13 mouse cellular contexts compared by ENCODE assay signal in the genomic region with DNA sequence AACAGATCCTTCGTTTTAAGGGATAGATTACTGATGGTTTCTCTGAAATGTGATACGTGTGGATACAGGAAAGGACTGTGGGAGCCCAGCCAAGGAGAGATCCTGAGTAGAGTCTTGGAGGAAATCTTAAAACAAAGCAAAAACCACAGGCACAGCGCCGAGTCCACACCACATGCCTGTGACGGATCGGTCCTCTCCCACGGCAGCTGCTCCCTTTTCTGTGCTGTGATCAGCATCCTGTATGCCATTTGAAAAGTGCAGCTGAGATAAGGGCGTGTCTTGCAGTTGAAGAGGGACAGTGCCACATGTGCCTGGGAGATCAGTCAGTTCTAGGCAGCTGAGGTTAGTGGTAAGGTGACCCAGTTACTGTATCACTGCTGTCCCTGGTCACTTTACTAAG. TPM values are rescaled to one million over a fixed set of nuclear protein-coding genes. Genes with fewer than 3 reads are reported as not detected.
DNase-seq lines count a peak whose midpoint lies in the region; ATAC-seq and TF ChIP-seq lines count a peak whose summit lies in the region.
"Had no signal": no experiment of that assay in that cellular context is flagged by ENCODE, and none has a peak within 500 bp of the region (broad histone marks: within the 10 kb centered on the region; RNA-seq: fewer than 3 reads in every experiment).

No protein-coding gene starts in this region.

- H3K4me1 ChIP-seq in kidney, adult 2 months (ENCODE audit: control insufficient read depth, insufficient read depth, low read length): no peaks in the 10 kb centered on the region
- peaks cover 30% of the 10 kb centered on the region for H3K4me1 ChIP-seq in liver, postnatal 0 days (ENCODE audit: insufficient read depth)
- H3K4me1 ChIP-seq: forebrain, embryonic 12.5 days; neural tube, embryonic 12.5 days had no signal

- DNase-seq in kidney, adult 2 months: peak; percentile 64
- no peak for DNase-seq in kidney, adult 18-20 months
- peak; percentile 18 for DNase-seq in CD4-positive, CD25-positive, alpha-beta regulatory T cell, adult 2 months (ENCODE audit: low read depth, low spot score)
- DNase-seq in liver, postnatal 0 days: no peak
- DNase-seq in cerebellum, adult 8-10 months: no peak
- DNase-seq in testis, postnatal 14 days (ENCODE audit: low spot score): no peak
- DNase-seq in cerebellum, adult 18-20 months: no peak
- DNase-seq: adrenal gland, adult 8-10 months; cerebellum, adult 11-12 months had no signal

- no peak overlapping the region for H3K4me3 ChIP-seq in kidney, adult 2 months (ENCODE audit: insufficient read depth, low read depth, low read length)
- H3K4me3 ChIP-seq in liver, postnatal 0 days (ENCODE audit: low read depth, low read length): no peak overlapping the region
- H3K4me3 ChIP-seq: forebrain, embryonic 12.5 days; megakaryocyte, embryonic 14.5 days; neural tube, embryonic 12.5 days had no signal

- 50% methylated on average over 8 of the region's 8 CpGs for WGBS in kidney, adult 2 months
- WGBS in liver, postnatal 0 days (ENCODE audit: insufficient replicate concordance): 52% methylated on average over 8 of the region's 8 CpGs

- peak; percentile 30 for ATAC-seq in common myeloid progenitor, adult 5-6 weeks (replicated peaks; ENCODE audit: low read depth, poor library complexity, severe bottlenecking)
- ATAC-seq in liver, postnatal 0 days: no peak

- no peak for TF ChIP-seq EP300 in liver, postnatal 0 days (IDR thresholded peaks at IDR 0.05; ENCODE audit: low read depth)

- peaks cover 2% of the 10 kb centered on the region for H3K36me3 ChIP-seq in kidney, adult 2 months (ENCODE audit: control insufficient read depth, insufficient read depth, low read length)
- peaks cover 80% of the 10 kb centered on the region for H3K36me3 ChIP-seq in liver, postnatal 0 days (replicated peaks; ENCODE audit: insufficient read depth, low read length)
- H3K36me3 ChIP-seq: forebrain, embryonic 12.5 days; neural tube, embryonic 12.5 days had no signal

- H3K27me3 ChIP-seq in kidney, adult 2 months (replicated peaks; ENCODE audit: control insufficient read depth, insufficient read depth, low read length): no peaks in the 10 kb centered on the region
- H3K27me3 ChIP-seq in liver, postnatal 0 days (ENCODE audit: insufficient read depth, low read length): no peaks in the 10 kb centered on the region
- H3K27me3 ChIP-seq: forebrain, embryonic 12.5 days; megakaryocyte, embryonic 14.5 days; neural tube, embryonic 12.5 days had no signal

- H3K27ac ChIP-seq in kidney, adult 2 months (ENCODE audit: insufficient read depth, low read depth, low read length): no peak overlapping the region
- H3K27ac ChIP-seq in liver, postnatal 0 days (ENCODE audit: low read depth): 0 out of 2 replicates have a peak overlapping the region, but pooled peaks have one; percentile 32
- H3K27ac ChIP-seq: forebrain, embryonic 12.5 days; neural tube, embryonic 12.5 days had no signal

- TF ChIP-seq POLR2A in kidney, adult 2 months (IDR thresholded peaks at IDR 0.05; ENCODE audit: low read depth, low read length): no peak

- no peak overlapping the region for H3K4me2 ChIP-seq in liver, postnatal 0 days (ENCODE audit: low read depth, low read length)
- H3K4me2 ChIP-seq: forebrain, embryonic 12.5 days; neural tube, embryonic 12.5 days had no signal

- no peak for TF ChIP-seq CTCF in kidney, adult 2 months (conservative IDR thresholded peaks at IDR 0.05; ENCODE audit: insufficient read depth, insufficient read length, low read depth, low read length)
- no peak for TF ChIP-seq CTCF in liver, postnatal 0 days (IDR thresholded peaks at IDR 0.05; ENCODE audit: low read depth)

- H3K9me3 ChIP-seq in liver, postnatal 0 days (ENCODE audit: low read length): no peaks in the 10 kb centered on the region
- H3K9me3 ChIP-seq: forebrain, embryonic 12.5 days; megakaryocyte, embryonic 14.5 days; neural tube, embryonic 12.5 days had no signal

- no peak overlapping the region for H3K9ac ChIP-seq in liver, postnatal 0 days (replicated peaks)
- H3K9ac ChIP-seq: forebrain, embryonic 12.5 days; neural tube, embryonic 12.5 days had no signal

RNA-seq across cellular contexts. Expression of gene Cenpu, which starts 39.3 kb away (rescaled TPM):
- polyA plus RNA-seq in kidney, adult 2 months (2012; rRNA removed): 0.33 and 0.67 TPM in 2 replicates
- total RNA-seq in common myeloid progenitor, adult 5-6 weeks (2017): 56.1 and 86.5 TPM in 2 replicates
- polyA plus RNA-seq in liver, postnatal 0 days (2015; fragmentation: Nextera tagmentation; extraction: Ambion mirVana): 8.2 and 9.7 TPM in 2 replicates

RNA-seq across cellular contexts. Expression of gene Acsl1, which starts 41.7 kb away (rescaled TPM):
- 206 and 212 TPM in 2 replicates for polyA plus RNA-seq in kidney, adult 2 months (2012; rRNA removed)
- total RNA-seq in common myeloid progenitor, adult 5-6 weeks (2017): 70.3 and 103 TPM in 2 replicates
- polyA plus RNA-seq in liver, postnatal 0 days (2015; fragmentation: Nextera tagmentation; extraction: Ambion mirVana): 428 and 466 TPM in 2 replicates

Comparison
In these comparisons a context has a peak if more than half of its experiments do, and no peak if none do; other contexts are left out.
1. DNase-seq: peak in kidney, adult 2 months (single experiment) and CD4-positive, CD25-positive, alpha-beta regulatory T cell, adult 2 months (single experiment); none in kidney, adult 18-20 months (single experiment), liver, postnatal 0 days (single experiment), cerebellum, adult 8-10 months (single experiment), testis, postnatal 14 days (single experiment) and cerebellum, adult 18-20 months (0 of 2).